ENCODE assay signal across 8 mouse cellular contexts in genomic region chr1:74880785-74881360, GRCm38 (mm10). TPM values are rescaled to one million over a fixed set of nuclear protein-coding genes. Genes with fewer than 3 reads are reported as not detected.
DNase-seq lines count a peak whose midpoint lies in the region; ATAC-seq and TF ChIP-seq lines count a peak whose summit lies in the region.

No protein-coding gene starts in this region.

- H3K27me3 ChIP-seq in forebrain, postnatal 0 days (ENCODE audit: insufficient read depth, low read length), result peaks cover 59% of the 10 kb centered on the region
- H3K27me3 ChIP-seq in intestine, postnatal 0 days (replicated peaks; ENCODE audit: control insufficient read depth, insufficient read depth, low read length), result peaks cover 59% of the 10 kb centered on the region
- H3K27me3 ChIP-seq in liver, postnatal 0 days (ENCODE audit: insufficient read depth, low read length), result peaks cover 65% of the 10 kb centered on the region

- TF ChIP-seq EP300 in liver, postnatal 0 days (IDR thresholded peaks at IDR 0.05; ENCODE audit: low read depth), result no peak

- ATAC-seq in forebrain, postnatal 0 days, result peak; percentile 55; the same call in 1 of the 2 replicates
- no peak for ATAC-seq in intestine, postnatal 0 days
- ATAC-seq in liver, postnatal 0 days, result no peak
- ATAC-seq in monocyte, adult 5-6 weeks (replicated peaks; ENCODE audit: insufficient number of reproducible peaks, low FRiP score, low TSS enrichment, poor library complexity, severe bottlenecking), result no peak

- peak; percentile 75 for DNase-seq in urinary bladder, postnatal 25 days (ENCODE audit: low spot score)
- DNase-seq in urinary bladder, adult 2 months (ENCODE audit: low spot score), result no peak
- peak; percentile 65 for DNase-seq in cerebellum, adult 11-12 months
- peak; percentile 81 for DNase-seq in forebrain, postnatal 0 days
- DNase-seq in liver, postnatal 0 days, result peak; percentile 73
- peak; percentile 39 for DNase-seq in ovary, postnatal 14 days (ENCODE audit: low spot score)

- peak; percentile 95 for TF ChIP-seq CTCF in forebrain, postnatal 0 days (IDR thresholded peaks at IDR 0.05; ENCODE audit: low read depth)
- peak; percentile 92 for TF ChIP-seq CTCF in intestine, postnatal 0 days (IDR thresholded peaks at IDR 0.05; ENCODE audit: low read depth)
- peak; percentile 88 for TF ChIP-seq CTCF in liver, postnatal 0 days (IDR thresholded peaks at IDR 0.05; ENCODE audit: low read depth)

- H3K4me1 ChIP-seq in forebrain, postnatal 0 days (ENCODE audit: insufficient read depth), result peaks cover 10% of the 10 kb centered on the region; the same call in 1 of the 2 replicates
- H3K4me1 ChIP-seq in intestine, postnatal 0 days (replicated peaks; ENCODE audit: control insufficient read depth, insufficient read depth, low read length), result no peaks in the 10 kb centered on the region
- H3K4me1 ChIP-seq in liver, postnatal 0 days (ENCODE audit: insufficient read depth), result peaks cover 3% of the 10 kb centered on the region; the same call in 1 of the 2 replicates

- WGBS in forebrain, postnatal 0 days, result 1% methylated on average over 18 of the region's 18 CpGs
- WGBS in intestine, postnatal 0 days, result 3% methylated on average over 18 of the region's 18 CpGs
- WGBS in liver, postnatal 0 days (ENCODE audit: insufficient replicate concordance), result 4% methylated on average over 18 of the region's 18 CpGs

- no peak overlapping the region for H3K9ac ChIP-seq in forebrain, postnatal 0 days
- H3K9ac ChIP-seq in intestine, postnatal 0 days (ENCODE audit: low read depth, low read length), result no peak overlapping the region
- H3K9ac ChIP-seq in liver, postnatal 0 days (replicated peaks), result no peak overlapping the region

- H3K36me3 ChIP-seq in forebrain, postnatal 0 days (ENCODE audit: insufficient read depth), result no peaks in the 10 kb centered on the region
- H3K36me3 ChIP-seq in intestine, postnatal 0 days (ENCODE audit: control insufficient read depth, insufficient read depth), result no peaks in the 10 kb centered on the region
- no peaks in the 10 kb centered on the region for H3K36me3 ChIP-seq in liver, postnatal 0 days (replicated peaks; ENCODE audit: insufficient read depth, low read length)

- no peak overlapping the region for H3K27ac ChIP-seq in forebrain, postnatal 0 days (ENCODE audit: low read depth, low read length)
- H3K27ac ChIP-seq in intestine, postnatal 0 days (ENCODE audit: low read depth, low read length), result no peak overlapping the region
- H3K27ac ChIP-seq in liver, postnatal 0 days (ENCODE audit: low read depth), result no peak overlapping the region

- no peak overlapping the region for H3K4me3 ChIP-seq in forebrain, postnatal 0 days (ENCODE audit: low read depth, low read length)
- no peak overlapping the region for H3K4me3 ChIP-seq in intestine, postnatal 0 days (ENCODE audit: low read depth, low read length)
- no peak overlapping the region for H3K4me3 ChIP-seq in liver, postnatal 0 days (ENCODE audit: low read depth, low read length)

- no peak overlapping the region for H3K4me2 ChIP-seq in forebrain, postnatal 0 days (ENCODE audit: low read depth)
- no peak overlapping the region for H3K4me2 ChIP-seq in intestine, postnatal 0 days (replicated peaks; ENCODE audit: low read depth)
- H3K4me2 ChIP-seq in liver, postnatal 0 days (ENCODE audit: low read depth, low read length), result no peak overlapping the region

- H3K9me3 ChIP-seq in forebrain, postnatal 0 days (ENCODE audit: low read length), result no peaks in the 10 kb centered on the region
- no peaks in the 10 kb centered on the region for H3K9me3 ChIP-seq in intestine, postnatal 0 days (ENCODE audit: control insufficient read depth)
- no peaks in the 10 kb centered on the region for H3K9me3 ChIP-seq in liver, postnatal 0 days (ENCODE audit: low read length)

RNA-seq across cellular contexts. Expression of gene Fev, which starts 4.3 kb away (rescaled TPM):
- polyA plus RNA-seq in urinary bladder, adult 2 months (2012; rRNA removed), result not detected in 2 replicates
- total RNA-seq in forebrain, postnatal 0 days (2014; rRNA removed), result not detected in 2 replicates
- not detected in 2 replicates for polyA plus RNA-seq in forebrain, postnatal 0 days (2015; fragmentation: Nextera tagmentation; extraction: Ambion mirVana)
- polyA plus RNA-seq in intestine, postnatal 0 days (2015; fragmentation: Nextera tagmentation; extraction: Ambion mirVana), result 0.59 and 1.3 TPM in 2 replicates
- polyA plus RNA-seq in liver, postnatal 0 days (2015; fragmentation: Nextera tagmentation; extraction: Ambion mirVana), result 0.19 and 0.20 TPM in 2 replicates
- total RNA-seq in monocyte, adult 5-6 weeks (2017), result not detected in 3 replicates

RNA-seq across cellular contexts. Expression of gene Cryba2, which starts 12.1 kb away (rescaled TPM):
- not detected in 2 replicates for polyA plus RNA-seq in urinary bladder, adult 2 months (2012; rRNA removed)
- not detected in 2 replicates for total RNA-seq in forebrain, postnatal 0 days (2014; rRNA removed)
- not detected in 2 replicates for polyA plus RNA-seq in forebrain, postnatal 0 days (2015; fragmentation: Nextera tagmentation; extraction: Ambion mirVana)
- polyA plus RNA-seq in intestine, postnatal 0 days (2015; fragmentation: Nextera tagmentation; extraction: Ambion mirVana), result 0.71 and 1.2 TPM in 2 replicates
- polyA plus RNA-seq in liver, postnatal 0 days (2015; fragmentation: Nextera tagmentation; extraction: Ambion mirVana), result not detected in 2 replicates
- total RNA-seq in monocyte, adult 5-6 weeks (2017), result not detected in 3 replicates

RNA-seq across cellular contexts. Expression of gene Cdk5r2, which starts 26.1 kb away (rescaled TPM):
- 0.03 and 0.13 TPM in 2 replicates for polyA plus RNA-seq in urinary bladder, adult 2 months (2012; rRNA removed)
- total RNA-seq in forebrain, postnatal 0 days (2014; rRNA removed), result 24.2 and 27.2 TPM in 2 replicates
- polyA plus RNA-seq in forebrain, postnatal 0 days (2015; fragmentation: Nextera tagmentation; extraction: Ambion mirVana), result 9.7 and 10.0 TPM in 2 replicates
- 0.13 and 0.29 TPM in 2 replicates for polyA plus RNA-seq in intestine, postnatal 0 days (2015; fragmentation: Nextera tagmentation; extraction: Ambion mirVana)
- polyA plus RNA-seq in liver, postnatal 0 days (2015; fragmentation: Nextera tagmentation; extraction: Ambion mirVana), result not detected in 2 replicates
- total RNA-seq in monocyte, adult 5-6 weeks (2017), result not detected in 3 replicates

RNA-seq across cellular contexts. Expression of gene Cfap65, which starts 54.5 kb away (rescaled TPM):
- polyA plus RNA-seq in urinary bladder, adult 2 months (2012; rRNA removed), result 0.01 TPM in 1 of 2 replicates, not detected in the other
- 2.1 and 3.4 TPM in 2 replicates for total RNA-seq in forebrain, postnatal 0 days (2014; rRNA removed)
- 0.52 and 1.1 TPM in 2 replicates for polyA plus RNA-seq in forebrain, postnatal 0 days (2015; fragmentation: Nextera tagmentation; extraction: Ambion mirVana)
- polyA plus RNA-seq in intestine, postnatal 0 days (2015; fragmentation: Nextera tagmentation; extraction: Ambion mirVana), result 0.03 and 0.04 TPM in 2 replicates
- polyA plus RNA-seq in liver, postnatal 0 days (2015; fragmentation: Nextera tagmentation; extraction: Ambion mirVana), result not detected in 2 replicates
- total RNA-seq in monocyte, adult 5-6 weeks (2017), result not detected in 3 replicates
